In the genomic region with DNA sequence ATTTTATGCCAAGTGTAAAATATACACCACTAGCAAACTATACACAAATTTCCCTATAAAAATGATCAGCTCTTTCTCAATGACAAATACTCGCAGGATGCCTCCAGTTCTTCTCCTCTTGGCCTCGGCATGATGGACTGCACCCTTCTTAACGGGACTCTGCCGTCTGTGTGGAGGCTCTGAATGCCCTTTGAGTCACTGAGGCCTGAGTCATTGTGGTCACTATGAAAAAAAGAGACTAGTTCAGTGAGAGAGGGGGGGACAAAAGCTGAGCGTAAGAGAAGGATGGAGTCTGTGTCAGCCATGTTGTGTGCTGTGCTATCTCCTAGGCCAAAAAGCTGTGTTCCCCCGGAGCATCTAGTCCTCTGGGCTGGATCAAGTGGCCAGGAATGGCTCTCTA, we compare ENCODE assay signal across 12 mouse cellular contexts.
"Had no signal": no experiment of that assay in that cellular context is flagged by ENCODE, and none has a peak within 500 bp of the region (broad histone marks: within the 10 kb centered on the region; RNA-seq: fewer than 3 reads in every experiment).

No protein-coding gene starts in this region.

- H3K27me3 ChIP-seq: neural tube, embryonic 13.5 days; stomach, embryonic 15.5 days had no signal

- H3K36me3 ChIP-seq: neural tube, embryonic 13.5 days; stomach, embryonic 15.5 days had no signal

- DNase-seq: kidney, postnatal 10 days; kidney, postnatal 4 days; lung, embryonic 14.5 days; lung, postnatal 10 days; lung, postnatal 4 days; midbrain, embryonic 14.5 days; right cerebral cortex, postnatal 14 days; thymus, postnatal 4 days had no signal

- H3K4me3 ChIP-seq: limb, embryonic 10.5 days; midbrain, embryonic 10.5 days; neural tube, embryonic 13.5 days; stomach, embryonic 15.5 days had no signal
